Mouse (Mus musculus): Measurements from ENCODE around the gene Abhd2. TPM values are rescaled to one million over a fixed set of nuclear protein-coding genes. Genes with fewer than 3 reads are reported as not detected.
"Not testable (repeated sequence)": the region's sequence is repeated elsewhere in the genome, so short reads cannot be mapped to it uniquely, and the experiment has no call there.

The Abhd2 gene
- polyA plus RNA-seq, 1 experiment from 2014 or later: 15.2 TPM

DNA sequence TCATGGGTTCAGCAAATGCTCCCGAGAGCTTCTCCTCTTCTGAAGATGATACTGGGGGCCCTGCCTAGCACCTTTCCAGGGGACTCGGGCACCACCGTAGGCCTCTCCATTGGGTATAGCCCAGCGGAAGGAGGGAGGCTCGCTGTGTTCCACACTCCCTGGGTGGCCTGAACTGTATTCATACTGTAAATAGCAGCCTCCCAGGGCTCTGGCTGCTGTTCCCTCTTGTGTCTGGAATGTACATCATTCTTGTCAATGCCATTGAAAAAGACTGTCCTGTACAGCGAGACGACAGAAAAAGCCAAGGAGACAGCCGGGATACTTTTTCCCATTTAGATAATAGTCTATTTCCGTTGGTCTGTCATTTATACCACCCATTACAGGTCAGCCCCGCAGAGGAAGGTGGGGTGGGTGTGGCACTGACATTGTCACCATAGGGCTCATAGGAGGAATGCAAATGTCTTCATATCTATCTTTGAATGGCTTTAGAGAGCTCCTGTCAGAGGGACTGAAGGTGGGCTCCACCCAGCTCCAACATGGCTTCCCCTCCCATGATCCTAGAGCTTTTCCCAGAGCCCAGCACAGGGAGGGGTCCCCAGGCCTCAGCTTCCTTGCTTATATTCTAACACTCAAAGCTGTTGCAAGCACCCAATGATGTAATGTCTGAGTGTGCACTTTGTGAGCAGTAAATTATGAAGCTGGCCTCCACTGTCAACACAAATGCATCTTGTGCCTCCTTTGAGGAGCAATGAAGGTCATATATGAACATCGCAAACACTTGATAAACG lies 10.1 kb downstream of the Abhd2 start:
- H3K27ac ChIP-seq (ENCODE audit: low read depth): peak overlapping the region; percentile 17; the same call in 1 of the 2 replicates
- no peaks in the 10 kb centered on the region for H3K9me3 ChIP-seq (ENCODE audit: control insufficient read depth, low read length)
- peaks cover 25% of the 10 kb centered on the region for H3K4me1 ChIP-seq (replicated peaks; ENCODE audit: control insufficient read depth, insufficient read depth, low read length)
- ATAC-seq (replicated peaks; ENCODE audit: low FRiP score, low TSS enrichment, low read depth) (0 out of 2 replicates have a peak, but pooled peaks have one; percentile 34), DNase-seq (ENCODE audit: low spot score) (no peak)
- no peak overlapping the region for H3K9ac ChIP-seq (ENCODE audit: low read length)
- H3K4me3 ChIP-seq (ENCODE audit: low read depth, low read length): no peak overlapping the region
- WGBS: 50% methylated on average over 12 of the region's 12 CpGs
- H3K4me2 ChIP-seq (ENCODE audit: low read length): no peak overlapping the region; the same call in 1 of the 2 replicates
- no peaks in the 10 kb centered on the region for H3K36me3 ChIP-seq (ENCODE audit: control insufficient read depth, insufficient read depth, low read length)
- H3K27me3 ChIP-seq (replicated peaks; ENCODE audit: control insufficient read depth, insufficient read depth, low read length): no peaks in the 10 kb centered on the region

DNA sequence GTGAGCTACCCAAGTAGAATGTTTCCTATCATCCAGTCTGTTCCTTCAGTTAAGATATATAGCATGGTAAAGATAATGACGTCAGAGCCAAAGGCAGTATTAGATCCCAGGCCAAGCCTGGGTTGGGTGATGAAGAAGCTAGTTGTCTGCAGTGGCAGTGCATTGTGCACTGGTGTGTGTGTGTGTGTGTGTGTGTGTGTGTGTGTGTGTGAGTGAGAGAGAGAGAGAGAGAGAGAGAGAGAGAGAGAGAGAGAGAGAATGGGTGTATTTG lies 10.6 kb downstream of the Abhd2 start:
- not testable (repeated sequence) for ATAC-seq (replicated peaks; ENCODE audit: low FRiP score, low TSS enrichment, low read depth); DNase-seq (ENCODE audit: low spot score); H3K9ac ChIP-seq (ENCODE audit: low read length); H3K4me2 ChIP-seq (ENCODE audit: low read length); H3K27me3 ChIP-seq (replicated peaks; ENCODE audit: control insufficient read depth, insufficient read depth, low read length); H3K4me3 ChIP-seq (ENCODE audit: low read depth, low read length); H3K9me3 ChIP-seq (ENCODE audit: control insufficient read depth, low read length); H3K36me3 ChIP-seq (ENCODE audit: control insufficient read depth, insufficient read depth, low read length); H3K27ac ChIP-seq (ENCODE audit: low read depth)
- H3K4me1 ChIP-seq (replicated peaks; ENCODE audit: control insufficient read depth, insufficient read depth, low read length): peaks cover 20% of the 10 kb centered on the region
- WGBS: 39% methylated on average over 1 of the region's 1 CpGs

DNA sequence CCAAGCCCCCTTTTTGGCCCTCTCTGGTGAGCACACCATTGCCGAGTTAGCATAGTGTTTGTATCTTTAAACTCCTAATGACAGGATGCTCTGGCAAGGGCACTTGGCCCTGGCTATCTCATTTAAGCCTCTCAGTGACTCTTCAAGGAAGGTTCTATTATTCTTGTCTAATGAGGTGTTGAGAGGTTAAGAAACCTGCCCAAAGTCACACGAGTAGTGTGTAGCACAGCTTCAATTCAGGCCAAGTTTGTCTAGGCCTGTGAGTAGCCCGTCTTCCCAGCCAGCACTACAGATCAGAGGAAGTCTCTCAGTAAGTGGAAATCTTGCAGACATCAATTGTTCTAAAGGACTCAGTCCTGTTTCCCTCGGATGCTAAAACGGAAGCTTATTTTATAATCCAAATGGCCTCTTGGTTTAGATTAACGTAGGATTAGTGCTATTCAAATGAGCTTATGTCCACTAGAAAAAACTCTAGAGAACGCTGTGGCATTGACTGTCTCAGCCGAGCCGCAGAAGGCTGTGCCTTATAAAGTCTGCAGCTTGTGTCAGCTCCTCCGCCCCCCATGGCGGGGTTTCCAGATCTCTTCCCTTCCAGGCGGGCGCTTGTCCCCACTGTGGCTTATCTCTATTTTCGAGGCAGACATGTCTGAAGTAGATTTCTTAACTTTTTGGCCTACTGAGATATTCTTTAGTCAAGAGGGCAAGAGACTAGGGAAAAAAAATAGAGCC lies 11.3 kb downstream of the Abhd2 start:
- no peak for ATAC-seq (replicated peaks; ENCODE audit: low FRiP score, low TSS enrichment, low read depth)
- Histone ChIP-seq H3K27me3 (replicated peaks; ENCODE audit: control insufficient read depth, insufficient read depth, low read length) (no peaks in the 10 kb centered on the region), H3K4me1 (replicated peaks; ENCODE audit: control insufficient read depth, insufficient read depth, low read length) (peaks cover 13% of the 10 kb centered on the region), H3K9ac (ENCODE audit: low read length) (no peak overlapping the region), H3K36me3 (ENCODE audit: control insufficient read depth, insufficient read depth, low read length) (no peaks in the 10 kb centered on the region), H3K4me3 (ENCODE audit: low read depth, low read length) (no peak overlapping the region), H3K9me3 (ENCODE audit: control insufficient read depth, low read length) (no peaks in the 10 kb centered on the region), H3K27ac (ENCODE audit: low read depth) (no peak overlapping the region), H3K4me2 (ENCODE audit: low read length) (no peak overlapping the region)
- DNase-seq (ENCODE audit: low spot score): no peak
- WGBS: 76% methylated on average over 14 of the region's 14 CpGs

DNA sequence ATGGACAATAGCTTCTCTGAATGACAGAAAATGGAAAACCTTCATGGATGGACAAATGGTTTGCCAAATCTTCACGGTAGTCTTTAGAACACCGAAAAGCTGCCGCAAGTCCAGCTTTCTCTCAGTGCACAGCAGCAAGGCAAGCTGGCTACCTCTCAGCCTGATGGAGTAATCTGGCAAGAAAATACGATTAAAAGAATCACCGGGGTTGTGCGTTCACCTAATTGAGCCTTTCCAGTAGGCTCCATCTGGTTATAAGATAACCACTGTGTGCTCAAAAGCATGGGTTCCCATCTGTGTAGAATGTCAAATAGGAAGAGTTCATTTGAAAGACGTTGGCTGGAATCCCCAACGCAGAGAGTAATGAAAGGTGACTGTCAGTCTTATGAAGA lies 11.9 kb downstream of the Abhd2 start:
- Histone ChIP-seq H3K9ac (ENCODE audit: low read length) (no peak overlapping the region), H3K9me3 (ENCODE audit: control insufficient read depth, low read length) (no peaks in the 10 kb centered on the region), H3K36me3 (ENCODE audit: control insufficient read depth, insufficient read depth, low read length) (no peaks in the 10 kb centered on the region), H3K27ac (ENCODE audit: low read depth) (no peak overlapping the region), H3K4me3 (ENCODE audit: low read depth, low read length) (no peak overlapping the region), H3K4me2 (ENCODE audit: low read length) (no peak overlapping the region), H3K27me3 (replicated peaks; ENCODE audit: control insufficient read depth, insufficient read depth, low read length) (no peaks in the 10 kb centered on the region), H3K4me1 (replicated peaks; ENCODE audit: control insufficient read depth, insufficient read depth, low read length) (peaks cover 8% of the 10 kb centered on the region)
- DNase-seq (ENCODE audit: low spot score) (no peak), ATAC-seq (replicated peaks; ENCODE audit: low FRiP score, low TSS enrichment, low read depth) (no peak)
- 94% methylated on average over 8 of the region's 8 CpGs for WGBS

DNA sequence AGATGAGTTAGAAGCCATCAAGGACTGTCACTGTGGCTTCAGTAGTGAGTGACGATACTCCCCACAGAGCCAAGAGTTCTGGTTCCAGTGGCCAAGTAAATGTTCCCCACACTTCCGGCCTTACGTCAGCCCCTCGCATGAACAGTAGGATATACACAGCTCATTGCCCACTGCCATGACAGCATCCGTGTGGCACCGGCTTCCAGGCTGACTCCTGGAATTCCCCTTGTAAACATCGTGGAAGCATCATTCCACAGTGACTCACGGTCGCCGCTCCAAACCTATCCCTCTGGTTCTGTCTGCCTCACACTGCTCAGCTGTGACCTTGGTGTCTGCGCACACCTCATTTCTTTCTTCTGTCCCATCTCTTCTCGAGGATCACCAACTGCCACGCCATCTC lies 12.4 kb downstream of the Abhd2 start:
- H3K9me3 ChIP-seq (ENCODE audit: control insufficient read depth, low read length): no peaks in the 10 kb centered on the region
- no peak for ATAC-seq (replicated peaks; ENCODE audit: low FRiP score, low TSS enrichment, low read depth)
- H3K4me3 ChIP-seq (ENCODE audit: low read depth, low read length): no peak overlapping the region
- peaks cover 8% of the 10 kb centered on the region for H3K4me1 ChIP-seq (replicated peaks; ENCODE audit: control insufficient read depth, insufficient read depth, low read length)
- no peak for DNase-seq (ENCODE audit: low spot score)
- no peak overlapping the region for H3K4me2 ChIP-seq (ENCODE audit: low read length)
- H3K9ac ChIP-seq (ENCODE audit: low read length): no peak overlapping the region
- no peaks in the 10 kb centered on the region for H3K36me3 ChIP-seq (ENCODE audit: control insufficient read depth, insufficient read depth, low read length)
- H3K27me3 ChIP-seq (replicated peaks; ENCODE audit: control insufficient read depth, insufficient read depth, low read length): no peaks in the 10 kb centered on the region
- 68% methylated on average over 13 of the region's 13 CpGs for WGBS
- H3K27ac ChIP-seq (ENCODE audit: low read depth): no peak overlapping the region

DNA sequence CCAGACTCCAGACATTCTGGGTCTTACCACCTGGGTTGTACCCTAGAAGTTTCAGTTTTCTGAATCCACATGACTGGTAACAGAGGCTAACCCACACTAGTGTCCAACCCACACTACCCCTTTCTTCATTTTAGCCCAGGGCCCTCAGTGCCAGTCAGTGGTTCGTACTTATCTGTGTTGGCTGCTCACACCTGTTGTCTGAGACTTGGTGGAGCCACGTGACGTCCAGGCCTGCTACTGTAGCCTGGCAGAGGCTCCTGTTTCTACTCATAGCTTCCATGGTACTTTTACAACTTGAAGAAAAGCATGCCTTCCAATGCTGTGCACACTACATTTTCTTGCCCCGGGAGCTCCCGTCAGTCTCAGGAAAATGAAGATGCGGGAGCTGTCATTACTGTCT lies 14.2 kb downstream of the Abhd2 start:
- 81% methylated on average over 6 of the region's 6 CpGs for WGBS
- Histone ChIP-seq H3K4me2 (ENCODE audit: low read length) (no peak overlapping the region), H3K4me3 (ENCODE audit: low read depth, low read length) (no peak overlapping the region), H3K9me3 (ENCODE audit: control insufficient read depth, low read length) (no peaks in the 10 kb centered on the region), H3K36me3 (ENCODE audit: control insufficient read depth, insufficient read depth, low read length) (no peaks in the 10 kb centered on the region), H3K27ac (ENCODE audit: low read depth) (no peak overlapping the region), H3K4me1 (replicated peaks; ENCODE audit: control insufficient read depth, insufficient read depth, low read length) (peaks cover 8% of the 10 kb centered on the region), H3K27me3 (replicated peaks; ENCODE audit: control insufficient read depth, insufficient read depth, low read length) (no peaks in the 10 kb centered on the region), H3K9ac (ENCODE audit: low read length) (no peak overlapping the region)
- ATAC-seq (replicated peaks; ENCODE audit: low FRiP score, low TSS enrichment, low read depth) (no peak), DNase-seq (ENCODE audit: low spot score) (peak; percentile 43)

DNA sequence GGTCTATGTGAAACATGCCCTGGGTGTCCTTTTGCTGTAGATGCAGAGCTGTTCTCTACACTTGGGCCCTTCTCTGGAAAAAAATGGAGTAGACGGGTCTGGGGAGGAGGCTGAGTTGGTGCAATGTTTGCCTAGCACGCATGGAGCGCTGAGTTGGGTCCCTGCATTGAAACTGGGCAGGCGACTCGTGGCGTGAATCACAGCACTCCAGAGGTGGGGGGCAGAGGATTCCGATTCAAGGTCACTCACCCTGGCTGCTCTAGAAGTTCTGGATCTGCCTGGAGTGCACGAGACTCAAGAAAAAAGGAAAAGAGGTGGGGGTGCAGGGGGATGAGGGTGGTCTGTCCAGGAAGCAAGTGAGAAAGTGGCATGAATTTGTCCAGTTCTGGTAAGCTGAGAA lies 14.9 kb downstream of the Abhd2 start:
- Histone ChIP-seq H3K4me3 (ENCODE audit: low read depth, low read length) (no peak overlapping the region), H3K27ac (ENCODE audit: low read depth) (no peak overlapping the region), H3K27me3 (replicated peaks; ENCODE audit: control insufficient read depth, insufficient read depth, low read length) (no peaks in the 10 kb centered on the region), H3K9me3 (ENCODE audit: control insufficient read depth, low read length) (no peaks in the 10 kb centered on the region), H3K36me3 (ENCODE audit: control insufficient read depth, insufficient read depth, low read length) (no peaks in the 10 kb centered on the region), H3K4me2 (ENCODE audit: low read length) (no peak overlapping the region), H3K4me1 (replicated peaks; ENCODE audit: control insufficient read depth, insufficient read depth, low read length) (peaks cover 6% of the 10 kb centered on the region), H3K9ac (ENCODE audit: low read length) (no peak overlapping the region)
- DNase-seq (ENCODE audit: low spot score): no peak
- WGBS: 88% methylated on average over 8 of the region's 8 CpGs
- no peak for ATAC-seq (replicated peaks; ENCODE audit: low FRiP score, low TSS enrichment, low read depth)

DNA sequence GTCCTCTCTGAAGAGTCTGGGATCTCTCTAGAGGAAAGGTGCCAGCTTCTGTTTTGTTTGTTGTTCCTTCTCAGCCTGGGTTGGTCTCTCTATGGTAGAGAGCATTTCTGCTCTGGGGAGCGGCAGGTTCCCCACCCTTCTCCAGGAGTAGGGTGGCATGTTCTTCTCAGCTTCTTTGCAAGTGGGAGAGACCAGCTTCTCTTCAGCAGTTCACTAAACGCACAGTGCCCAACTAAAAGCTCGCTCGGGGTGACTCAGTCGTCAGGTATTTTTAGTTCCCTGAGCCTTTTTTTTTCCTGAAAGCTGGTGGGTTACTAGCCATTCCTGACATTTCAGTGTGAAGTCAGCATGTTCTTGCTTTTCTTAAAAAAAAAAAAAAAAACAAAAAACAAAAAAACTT lies 15.4 kb downstream of the Abhd2 start:
- Histone ChIP-seq H3K9ac (ENCODE audit: low read length) (no peak overlapping the region), H3K36me3 (ENCODE audit: control insufficient read depth, insufficient read depth, low read length) (no peaks in the 10 kb centered on the region), H3K27ac (ENCODE audit: low read depth) (no peak overlapping the region), H3K4me3 (ENCODE audit: low read depth, low read length) (no peak overlapping the region), H3K27me3 (replicated peaks; ENCODE audit: control insufficient read depth, insufficient read depth, low read length) (no peaks in the 10 kb centered on the region), H3K4me2 (ENCODE audit: low read length) (no peak overlapping the region), H3K9me3 (ENCODE audit: control insufficient read depth, low read length) (no peaks in the 10 kb centered on the region), H3K4me1 (replicated peaks; ENCODE audit: control insufficient read depth, insufficient read depth, low read length) (peaks cover under 1% of the 10 kb centered on the region)
- WGBS: 89% methylated on average over 5 of the region's 5 CpGs
- DNase-seq (ENCODE audit: low spot score) (no peak), ATAC-seq (replicated peaks; ENCODE audit: low FRiP score, low TSS enrichment, low read depth) (no peak)

All from intestine, embryonic 14.5 days (tissue).